Mouse (Mus musculus): Measurements from ENCODE around the gene Ncoa5.

Gene Ncoa5

DNA sequence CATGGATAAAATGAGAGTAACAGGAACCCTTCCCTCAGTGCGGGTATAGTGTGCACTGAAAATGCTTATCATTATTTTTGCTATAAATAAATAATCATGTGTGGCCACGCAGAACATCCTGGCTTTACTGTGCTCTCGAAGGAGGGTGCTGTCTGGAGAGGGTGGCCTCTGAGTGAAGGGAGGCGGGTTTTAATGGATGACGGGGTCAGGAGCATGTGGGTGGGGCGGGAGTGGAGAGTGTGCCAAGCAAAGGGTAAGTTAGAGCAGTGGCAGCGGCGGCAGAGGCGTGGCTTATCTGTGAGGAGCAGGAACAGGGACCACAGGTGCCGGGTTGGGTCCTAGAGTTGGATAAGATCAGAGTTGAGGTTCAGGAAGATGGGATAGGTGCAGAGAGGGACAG is 42.9 kb downstream of the Ncoa5 start:
- peak in 1 of 2 experiments; percentile 47 for DNase-seq

DNA sequence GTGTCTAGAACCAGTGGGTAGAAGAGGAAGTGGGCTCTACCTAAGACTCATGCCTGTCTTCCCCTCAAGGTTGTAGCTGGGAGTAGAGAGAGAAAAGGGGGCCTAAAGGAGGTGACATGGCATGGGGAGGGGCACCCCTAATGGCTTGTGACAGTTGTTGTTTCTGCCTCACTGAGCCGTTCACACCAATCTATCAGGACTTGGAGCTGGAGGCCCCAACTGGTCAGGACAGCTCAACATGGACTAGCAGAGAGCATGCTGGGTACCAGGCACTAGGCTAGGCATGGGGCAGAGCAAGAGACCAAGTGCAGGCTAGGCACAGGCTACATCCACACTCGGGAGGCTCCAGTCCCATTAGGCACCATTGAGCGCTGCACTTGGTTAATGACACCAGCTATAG is 43.6 kb downstream of the Ncoa5 start:
- no peak for DNase-seq

DNA sequence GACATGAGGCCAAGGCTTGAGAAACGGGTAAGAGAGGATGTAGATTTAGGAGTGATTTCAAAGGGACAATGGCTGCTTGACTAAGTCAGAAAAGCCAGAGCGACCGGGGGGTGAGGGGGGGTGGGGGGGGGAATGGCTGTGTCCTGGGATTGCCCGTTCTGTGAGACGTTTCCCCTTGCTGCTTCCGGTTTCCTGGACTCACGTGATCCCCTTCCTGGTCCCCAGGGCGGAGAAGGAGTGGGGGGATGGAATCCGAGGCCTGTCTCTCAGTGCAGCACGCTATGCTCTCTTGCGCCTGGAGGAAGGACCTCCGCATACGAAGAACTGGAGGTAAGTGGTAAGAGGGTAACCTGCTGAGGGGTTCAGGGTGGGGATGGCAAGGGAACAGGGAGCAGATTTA is 45.9 kb downstream of the Ncoa5 start:
- DNase-seq = peak; percentile 31 to 60

DNA sequence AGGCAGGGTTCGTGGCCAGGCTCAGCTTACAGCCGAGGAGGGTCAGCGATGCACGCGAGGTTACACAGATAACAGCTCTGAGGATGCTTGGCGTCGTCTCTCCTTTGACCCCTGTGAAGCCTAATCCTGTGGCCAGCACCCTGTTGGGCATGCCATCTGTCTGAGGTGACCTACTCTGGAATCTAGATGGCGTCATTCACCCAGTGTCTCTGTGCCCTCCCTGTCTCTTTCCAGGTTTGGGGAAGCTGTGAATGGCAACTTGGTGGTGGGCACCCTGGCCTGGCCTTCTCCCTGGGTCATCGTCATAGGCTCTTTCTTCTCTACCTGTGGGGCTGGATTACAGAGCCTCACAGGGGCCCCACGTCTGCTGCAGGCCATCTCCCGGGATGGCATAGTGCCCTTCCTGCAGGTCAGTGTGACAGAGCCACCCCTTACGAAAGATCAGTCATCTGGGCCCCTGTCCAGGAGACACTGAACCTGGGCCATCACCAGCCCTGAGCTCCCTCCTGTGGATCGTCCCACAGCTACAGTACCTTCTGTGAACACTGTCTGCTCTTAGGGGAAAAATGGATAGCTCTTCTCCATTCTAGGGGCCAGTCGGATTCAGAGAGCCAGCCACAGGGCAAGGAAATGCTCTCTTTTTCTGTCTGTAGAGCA is 48.2 kb downstream of the Ncoa5 start:
- no peak for DNase-seq

DNA sequence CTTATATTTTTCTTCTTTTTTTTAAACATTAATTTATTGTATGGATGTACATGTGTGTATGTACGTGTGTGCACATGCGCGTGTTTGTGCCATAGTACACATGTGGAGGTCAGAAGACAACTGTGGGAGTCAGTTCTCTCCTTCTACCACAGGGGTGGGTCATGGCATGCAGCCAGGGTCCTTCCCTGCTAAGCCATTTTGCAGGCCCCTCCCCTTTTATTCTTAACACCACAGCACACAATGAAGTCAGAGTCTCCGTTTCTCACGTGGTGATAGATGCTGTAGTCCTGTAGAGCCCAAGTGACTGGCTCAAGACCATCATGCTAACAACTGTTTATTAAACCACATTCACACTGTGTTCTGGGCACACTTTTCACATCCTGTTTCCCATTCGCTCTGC is 48.7 kb downstream of the Ncoa5 start:
- DNase-seq = no peak

DNA sequence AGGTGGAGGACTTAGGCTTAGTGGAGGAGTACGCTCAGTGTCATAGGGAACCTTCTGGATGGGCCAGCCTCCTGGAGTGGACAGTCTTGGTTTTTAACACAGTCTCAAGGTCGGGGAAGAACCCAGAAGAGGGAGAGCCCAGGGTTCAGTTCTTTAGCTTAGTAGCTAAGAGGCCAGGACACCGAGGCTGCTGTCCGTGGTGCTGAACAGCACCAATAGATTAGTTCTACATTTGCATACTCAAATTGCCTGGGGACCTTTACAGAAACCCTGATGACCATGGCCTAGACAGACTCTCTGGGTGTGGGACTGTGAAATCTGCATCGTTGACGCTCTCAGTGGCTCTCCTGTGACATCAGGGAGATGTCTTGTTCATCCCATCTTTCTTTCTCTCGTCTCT is 54.9 kb downstream of the Ncoa5 start:
- peak; percentile 64 to 82 for DNase-seq

GRCm38 (mm10) chr2:164975611-164976010 is 59.1 kb downstream of the Ncoa5 start:
- no peak for DNase-seq

GRCm38 (mm10) chr2:164972646-164973045 is 62.0 kb downstream of the Ncoa5 start:
- DNase-seq = no peak

DNA sequence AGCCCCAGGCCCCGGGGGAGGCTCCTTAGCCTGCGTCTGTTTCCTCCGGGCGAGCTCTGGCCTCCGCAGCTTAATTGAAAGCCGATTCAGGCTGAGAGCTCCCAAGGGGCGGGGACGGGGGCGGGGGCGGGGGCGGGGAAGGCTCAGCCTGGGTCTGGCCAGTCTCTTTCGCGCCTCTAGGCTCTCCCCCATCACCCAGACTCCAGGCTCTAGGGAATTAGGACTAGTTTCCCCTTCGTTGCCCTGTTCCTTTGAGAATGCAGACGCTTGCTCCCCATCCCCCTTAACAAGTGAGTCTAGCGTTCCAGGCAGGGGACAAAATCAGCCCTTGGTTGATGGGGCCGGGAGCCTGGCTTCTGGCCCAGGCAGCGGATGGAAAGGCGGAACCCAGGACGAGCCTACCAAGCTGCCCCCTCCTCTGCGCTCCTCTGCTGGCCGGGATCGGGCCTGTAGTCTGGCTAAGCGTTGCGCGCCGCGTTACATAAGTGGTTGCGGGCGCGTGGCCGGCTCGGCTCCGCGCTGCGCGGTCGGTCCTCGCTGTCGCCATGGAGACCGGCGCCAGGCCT is 64.0 kb downstream of the Ncoa5 start:
- DNase-seq = no peak

DNA sequence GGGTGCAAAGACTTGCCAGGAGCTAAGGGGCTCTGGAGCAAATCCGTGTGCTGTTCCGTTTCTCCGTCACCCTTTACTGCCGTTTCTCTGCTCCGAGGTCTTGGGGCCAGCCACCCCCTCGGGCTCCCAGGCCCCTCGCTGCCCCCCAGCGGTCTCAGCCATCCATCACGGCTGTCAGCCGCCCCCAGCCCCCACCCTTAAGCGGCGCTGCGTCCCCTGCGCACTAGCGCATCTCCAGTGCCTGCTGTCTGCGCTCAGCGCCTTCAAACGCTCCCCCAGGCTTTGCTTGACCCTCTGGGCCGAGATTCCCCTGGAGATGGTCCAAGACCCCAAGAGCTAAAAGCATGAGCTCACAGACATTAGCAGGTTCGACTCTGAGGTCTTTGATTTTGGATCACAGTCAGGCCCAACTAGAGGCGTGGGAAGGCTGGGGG is 65.3 kb downstream of the Ncoa5 start:
- DNase-seq = no peak

GRCm38 (mm10) chr2:164968451-164968851 is 66.2 kb downstream of the Ncoa5 start:
- peak; percentile 76 to 77 for DNase-seq

- no peak for DNase-seq
Measured at GRCm38 (mm10) chr2:164967761-164968440, 66.8 kb downstream of the Ncoa5 start.

DNA sequence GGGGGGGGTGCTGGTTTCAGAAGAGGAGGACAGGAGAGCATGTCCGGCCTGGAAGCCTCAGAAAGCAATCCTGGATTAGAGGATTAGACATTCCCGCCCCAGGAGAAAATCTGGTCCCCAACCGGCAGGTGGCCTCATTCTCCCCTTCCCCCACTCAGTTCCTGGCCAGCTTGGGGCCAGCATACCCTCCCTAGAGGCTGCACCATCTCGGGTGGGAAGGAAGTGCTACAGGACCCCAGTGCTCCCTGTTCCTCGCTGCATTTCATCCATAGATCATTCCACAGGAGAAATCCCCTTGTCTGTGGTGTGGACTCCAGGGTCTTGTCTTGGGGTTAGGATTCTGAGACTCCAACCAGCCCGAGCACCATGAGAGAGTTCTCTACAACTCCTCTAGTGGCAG is 67.5 kb downstream of the Ncoa5 start:
- no peak for DNase-seq

- DNase-seq = peak in 1 of 2 experiments; percentile 66
Measured at GRCm38 (mm10) chr2:164966381-164966780, 68.3 kb downstream of the Ncoa5 start.

DNA sequence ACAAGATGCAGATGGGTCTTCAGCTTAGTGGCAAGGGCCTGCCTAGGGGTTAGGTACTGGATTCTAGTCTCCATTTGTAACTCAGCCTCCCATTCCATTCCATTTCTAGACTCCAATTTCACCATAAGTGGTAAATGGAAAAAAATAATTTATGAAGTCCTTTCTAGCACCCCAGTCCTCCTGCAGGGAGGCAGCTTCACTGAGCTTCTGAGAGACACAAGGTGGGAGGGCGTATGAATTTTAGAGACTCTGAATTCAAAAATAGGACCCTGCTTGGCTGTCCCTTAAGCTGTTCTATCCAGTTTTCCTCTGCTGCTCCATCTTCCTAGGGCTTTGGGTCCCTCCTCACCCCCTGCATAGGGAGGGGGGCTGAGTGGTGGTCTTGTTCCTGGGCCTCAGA is 69.7 kb downstream of the Ncoa5 start:
- no peak for DNase-seq

DNA sequence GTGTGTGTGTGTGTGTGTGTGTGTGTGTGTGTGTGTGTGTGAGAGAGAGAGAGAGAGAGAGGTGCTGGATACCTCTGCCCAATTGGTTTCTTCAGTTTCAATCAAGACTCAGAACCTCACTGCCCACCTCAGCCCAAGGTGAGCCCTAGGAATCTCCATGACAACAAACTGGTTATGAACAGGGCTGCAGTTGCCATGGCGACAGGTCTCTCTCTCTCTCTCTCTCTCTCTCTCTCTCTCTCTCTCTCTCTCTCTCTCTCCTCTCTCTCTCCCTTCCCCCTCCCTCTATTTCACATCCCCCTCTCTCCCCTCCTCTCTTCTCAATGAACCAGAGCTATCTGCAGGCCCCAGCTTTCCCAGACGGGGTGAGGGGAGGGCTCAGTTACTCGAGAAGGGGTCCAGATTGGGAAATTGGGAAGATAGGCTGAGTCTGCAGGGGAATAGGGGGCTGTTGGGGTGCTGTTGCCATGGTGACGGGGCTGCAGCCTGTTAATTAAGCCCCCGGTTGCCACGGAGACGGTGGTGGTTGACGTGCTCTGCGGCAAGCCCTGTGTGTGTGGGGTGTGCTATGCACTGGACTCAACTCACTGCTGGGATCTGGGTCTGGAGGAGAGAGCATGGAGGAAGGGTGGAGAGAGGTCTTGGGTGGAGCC is 70.3 kb downstream of the Ncoa5 start:
- no peak for DNase-seq

DNA sequence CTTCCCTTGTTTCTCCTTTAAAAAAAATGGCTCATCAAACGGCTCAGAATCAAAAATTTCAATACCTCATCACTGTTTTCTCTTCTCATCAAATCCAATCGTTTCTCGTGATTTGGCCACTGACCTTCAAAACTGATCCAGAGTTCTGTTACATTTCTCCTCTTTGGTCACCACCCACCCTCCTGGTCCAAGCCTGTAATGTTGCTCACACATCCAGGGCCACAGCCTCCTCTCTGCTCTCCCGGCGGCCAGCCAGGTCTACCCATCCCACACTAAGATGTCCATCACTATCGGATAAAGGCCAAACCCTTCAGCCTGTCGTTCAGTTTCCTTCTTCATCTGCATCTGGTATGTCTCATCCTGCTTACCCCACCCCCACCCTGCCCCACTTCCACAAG is 72.5 kb downstream of the Ncoa5 start:
- DNase-seq = no peak

DNA sequence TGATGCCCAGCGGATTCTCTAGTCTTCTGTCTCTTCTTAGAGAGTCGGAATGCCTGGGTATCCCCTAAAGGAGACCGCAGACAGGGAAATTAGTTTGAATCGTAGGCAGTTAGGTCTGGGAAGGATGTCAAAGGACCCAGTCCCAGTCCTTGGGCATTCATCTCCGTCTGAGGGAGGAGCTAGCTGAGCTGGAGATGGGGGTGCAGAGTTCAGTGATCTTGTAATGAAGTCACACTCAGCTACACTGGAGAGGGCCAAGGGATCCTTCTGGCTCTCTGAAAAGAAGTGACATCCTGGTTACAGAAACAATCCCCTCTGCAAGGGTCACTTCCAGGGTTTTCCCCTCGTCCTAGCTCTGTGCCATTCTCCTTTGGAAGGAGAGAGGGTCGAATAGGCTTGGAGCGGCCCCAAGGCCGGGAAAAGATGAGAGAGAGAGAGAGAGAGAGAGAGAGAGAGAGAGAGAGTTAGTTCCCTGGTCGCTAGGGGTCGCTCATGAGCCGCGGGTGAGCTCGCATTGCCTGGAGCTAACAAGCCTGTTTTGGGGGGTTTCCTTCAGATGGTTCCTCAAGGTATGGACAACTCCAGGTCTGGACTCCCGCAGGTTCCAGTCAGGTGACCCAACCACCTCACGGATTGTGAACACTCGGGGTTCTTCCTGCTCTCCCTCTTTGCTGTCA is 73.0 kb downstream of the Ncoa5 start:
- DNase-seq = peak; percentile 71 to 82

DNA sequence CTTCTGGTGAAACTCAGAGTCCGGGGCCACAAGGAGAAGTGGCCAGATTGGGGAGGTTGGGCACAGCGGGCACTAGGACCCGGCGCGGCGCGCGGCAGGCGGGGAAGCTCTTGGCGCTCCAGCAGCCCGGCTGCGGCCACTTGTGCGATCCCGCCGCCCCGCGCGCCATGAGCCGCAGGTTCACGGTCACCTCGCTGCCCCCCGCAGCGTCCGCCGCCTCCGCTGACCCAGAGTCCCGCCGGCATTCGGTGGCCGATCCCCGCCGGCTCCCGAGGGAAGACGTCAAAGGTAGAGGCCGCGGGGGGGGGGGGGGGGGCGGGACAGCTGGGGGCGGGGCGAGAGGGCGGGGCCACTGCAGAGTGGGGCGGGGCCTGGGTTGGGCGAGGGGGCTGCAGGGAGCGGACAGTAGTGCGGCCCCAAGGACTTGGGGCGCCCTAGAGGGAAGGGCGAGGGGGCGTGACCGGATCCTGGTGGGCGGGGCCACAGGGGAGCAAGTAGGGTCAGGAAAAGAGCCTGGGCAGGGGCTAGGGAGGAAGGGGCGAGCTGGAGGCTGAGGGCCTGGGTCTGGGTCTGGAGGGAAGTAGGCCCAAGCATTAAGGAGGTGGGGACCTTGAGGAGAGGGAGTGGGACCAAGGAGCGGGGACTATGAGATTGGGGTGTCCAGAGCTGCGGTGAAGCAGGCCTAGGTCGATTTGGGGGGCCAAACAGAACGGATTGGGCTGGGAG is 73.8 kb downstream of the Ncoa5 start, which contains the start of gene Slc12a5:
TSS of gene Slc12a5 (plus strand) at position 87 of the 726 bp plus-strand sequence.
- DNase-seq = peak; percentile 57 to 78

GRCm38 (mm10) chr2:164957548-164958315 is 76.9 kb downstream of the Ncoa5 start:
- DNase-seq = no peak

DNA sequence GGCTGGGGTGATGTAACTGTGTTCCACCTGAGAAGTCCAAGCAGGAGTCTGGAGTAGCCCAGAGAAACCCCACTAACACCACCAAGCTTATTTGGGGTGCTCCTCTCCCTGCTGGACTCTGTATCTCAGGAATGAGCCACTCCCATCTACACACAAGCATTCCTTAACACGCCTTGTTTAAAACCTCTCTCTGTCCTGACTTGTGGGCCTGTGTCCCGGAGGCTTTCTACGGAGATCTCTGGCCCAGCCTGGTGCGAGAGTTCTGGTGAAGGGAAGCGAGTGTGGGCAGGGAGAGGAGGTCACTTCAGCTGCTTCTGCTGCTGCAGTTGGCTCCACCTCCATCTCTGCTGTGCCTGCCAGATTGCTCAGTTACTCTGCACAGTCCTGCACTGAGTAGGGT is 78.5 kb downstream of the Ncoa5 start:
- DNase-seq = no peak

DNA sequence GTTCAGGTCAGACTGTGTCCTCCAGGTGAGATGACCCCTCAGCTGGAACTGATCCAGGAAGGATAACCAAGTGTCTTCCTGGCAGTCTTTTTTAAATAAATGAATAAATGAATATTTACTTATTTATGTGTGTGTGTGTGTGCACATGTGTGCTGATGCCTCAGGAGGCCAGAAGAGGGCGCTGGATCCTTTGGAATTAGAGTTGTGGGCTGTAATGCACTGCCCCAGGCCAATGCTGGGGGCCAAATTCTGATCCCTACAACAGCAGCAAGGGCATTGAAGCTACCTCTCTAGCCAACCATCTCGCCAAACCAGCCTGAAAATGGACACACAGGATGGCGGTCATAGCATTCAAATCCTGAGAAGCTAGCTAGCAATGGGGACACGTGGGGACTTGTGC is 78.9 kb downstream of the Ncoa5 start:
- DNase-seq = no peak

Data from kidney, postnatal 25 days (tissue).